Mouse (Mus musculus): ENCODE measurements around the gene Gm20662. TPM values are rescaled to one million over a fixed set of nuclear protein-coding genes. Genes with fewer than 3 reads are reported as not detected.

Gm20662 gene
- polyA plus RNA-seq, 1 experiment from 2014 or later: 1.5 TPM

- Histone ChIP-seq H3K4me1 (replicated peaks) (peaks cover 48% of the 10 kb centered on the region), H3K27ac (ENCODE audit: poor library complexity, severe bottlenecking) (peak overlapping the region; percentile 79), H3K4me3 (peak overlapping the region; percentile 88), H3K27me3 (replicated peaks) (no peaks in the 10 kb centered on the region), H3K9ac (peak overlapping the region; percentile 64), H3K4me2 (peak overlapping the region; percentile 93), H3K9me3 (replicated peaks) (no peaks in the 10 kb centered on the region), H3K36me3 (peaks cover 62% of the 10 kb centered on the region)
- 1% methylated on average over 19 of the region's 19 CpGs for WGBS
- peak; percentile 5; the same call in 1 of the 2 replicates for ATAC-seq (ENCODE audit: insufficient number of reproducible peaks, low FRiP score)
Measured at GRCm38 (mm10) chr9:108048566-108048955, 52.4 kb downstream of the Gm20662 start.

GRCm38 (mm10) chr9:108049016-108049455 is 52.9 kb downstream of the Gm20662 start, which contains the start of gene Gmppb:
TSS of gene Gmppb (plus strand) at chr9:108049242.
- Histone ChIP-seq H3K4me1 (replicated peaks) (peaks cover 52% of the 10 kb centered on the region), H3K36me3 (peaks cover 67% of the 10 kb centered on the region), H3K4me2 (peak within 1 kb of the TSS; percentile 93), H3K27me3 (replicated peaks) (no peaks in the 10 kb centered on the region), H3K4me3 (peak within 1 kb of the TSS; percentile 88), H3K9ac (peak within 1 kb of the TSS; percentile 84), H3K9me3 (replicated peaks) (no peaks in the 10 kb centered on the region), H3K27ac (ENCODE audit: poor library complexity, severe bottlenecking) (peak within 1 kb of the TSS; percentile 79)
- peak; percentile 93 for ATAC-seq (ENCODE audit: insufficient number of reproducible peaks, low FRiP score)
- WGBS: under 1% methylated on average over 34 of the region's 39 CpGs

- ATAC-seq (ENCODE audit: insufficient number of reproducible peaks, low FRiP score): no peak
Measured at GRCm38 (mm10) chr9:108049561-108050251, 53.6 kb downstream of the Gm20662 start.

GRCm38 (mm10) chr9:108051184-108051930 is 55.2 kb downstream of the Gm20662 start:
- Histone ChIP-seq H3K4me3 (no peak overlapping the region), H3K36me3 (peaks cover 72% of the 10 kb centered on the region), H3K27me3 (replicated peaks) (no peaks in the 10 kb centered on the region), H3K9ac (no peak overlapping the region), H3K4me1 (replicated peaks) (peaks cover 52% of the 10 kb centered on the region), H3K9me3 (replicated peaks) (no peaks in the 10 kb centered on the region), H3K27ac (ENCODE audit: poor library complexity, severe bottlenecking) (no peak overlapping the region), H3K4me2 (no peak overlapping the region)
- WGBS: 93% methylated on average over 15 of the region's 15 CpGs
- ATAC-seq (ENCODE audit: insufficient number of reproducible peaks, low FRiP score): no peak

More at GRCm38 (mm10) chr9:108049561-108050251, 53.6 kb downstream of the Gm20662 start:
- WGBS: 37% methylated on average over 15 of the region's 15 CpGs
- Histone ChIP-seq H3K4me2 (peak overlapping the region; percentile 93), H3K27ac (ENCODE audit: poor library complexity, severe bottlenecking) (0 out of 2 replicates have a peak overlapping the region, but pooled peaks have one; percentile 58), H3K27me3 (replicated peaks) (no peaks in the 10 kb centered on the region), H3K9me3 (replicated peaks) (no peaks in the 10 kb centered on the region), H3K4me3 (peak overlapping the region; percentile 88), H3K9ac (peak overlapping the region; percentile 84), H3K36me3 (peaks cover 71% of the 10 kb centered on the region), H3K4me1 (replicated peaks) (peaks cover 52% of the 10 kb centered on the region)

GRCm38 (mm10) chr9:108051931-108052220 is 55.7 kb downstream of the Gm20662 start:
- no peak for ATAC-seq (ENCODE audit: insufficient number of reproducible peaks, low FRiP score)
- Histone ChIP-seq H3K27ac (ENCODE audit: poor library complexity, severe bottlenecking) (no peak overlapping the region), H3K4me2 (no peak overlapping the region), H3K9ac (no peak overlapping the region), H3K4me3 (no peak overlapping the region), H3K27me3 (replicated peaks) (no peaks in the 10 kb centered on the region), H3K9me3 (replicated peaks) (no peaks in the 10 kb centered on the region), H3K36me3 (peaks cover 72% of the 10 kb centered on the region), H3K4me1 (replicated peaks) (peaks cover 48% of the 10 kb centered on the region)
- 82% methylated on average over 4 of the region's 4 CpGs for WGBS

GRCm38 (mm10) chr9:108052411-108052810 is 56.3 kb downstream of the Gm20662 start:
- 74% methylated on average over 7 of the region's 7 CpGs for WGBS
- peaks cover 43% of the 10 kb centered on the region for H3K4me1 ChIP-seq (replicated peaks)
- no peak overlapping the region for H3K4me3 ChIP-seq
- no peak overlapping the region for H3K4me2 ChIP-seq
- no peak overlapping the region for H3K27ac ChIP-seq (ENCODE audit: poor library complexity, severe bottlenecking)
- no peaks in the 10 kb centered on the region for H3K27me3 ChIP-seq (replicated peaks)
- H3K9me3 ChIP-seq (replicated peaks): no peaks in the 10 kb centered on the region
- ATAC-seq (ENCODE audit: insufficient number of reproducible peaks, low FRiP score): no peak
- 0 out of 2 replicates have a peak overlapping the region, but pooled peaks have one; percentile 22 for H3K9ac ChIP-seq
- peaks cover 72% of the 10 kb centered on the region for H3K36me3 ChIP-seq

- H3K4me3 ChIP-seq: peak within 1 kb of the TSS; percentile 24
- peak within 1 kb of the TSS; percentile 62 for H3K4me2 ChIP-seq
- H3K36me3 ChIP-seq: peaks cover 73% of the 10 kb centered on the region
- H3K27me3 ChIP-seq (replicated peaks): no peaks in the 10 kb centered on the region
- H3K9me3 ChIP-seq (replicated peaks): no peaks in the 10 kb centered on the region
- peak; percentile 34 for ATAC-seq (ENCODE audit: insufficient number of reproducible peaks, low FRiP score)
- H3K9ac ChIP-seq: peak within 1 kb of the TSS; percentile 61; the same call in 1 of the 2 replicates
- H3K27ac ChIP-seq (ENCODE audit: poor library complexity, severe bottlenecking): peak within 1 kb of the TSS; percentile 14; the same call in 1 of the 2 replicates
- 55% methylated on average over 20 of the region's 20 CpGs for WGBS
- H3K4me1 ChIP-seq (replicated peaks): peaks cover 36% of the 10 kb centered on the region
Measured at GRCm38 (mm10) chr9:108052885-108053664, 56.9 kb downstream of the Gm20662 start, which contains the start of gene Amigo3. TSS of gene Amigo3 (plus strand) at chr9:108053159.

- Histone ChIP-seq H3K27ac (ENCODE audit: poor library complexity, severe bottlenecking) (no peak overlapping the region), H3K36me3 (peaks cover 80% of the 10 kb centered on the region), H3K9ac (peak overlapping the region; percentile 61; the same call in 1 of the 2 replicates), H3K4me3 (no peak overlapping the region), H3K9me3 (replicated peaks) (no peaks in the 10 kb centered on the region), H3K4me2 (no peak overlapping the region), H3K4me1 (replicated peaks) (peaks cover 31% of the 10 kb centered on the region), H3K27me3 (replicated peaks) (no peaks in the 10 kb centered on the region)
- no peak for ATAC-seq (ENCODE audit: insufficient number of reproducible peaks, low FRiP score)
- 87% methylated on average over 15 of the region's 15 CpGs for WGBS
Measured at GRCm38 (mm10) chr9:108053665-108054225, 57.6 kb downstream of the Gm20662 start.

GRCm38 (mm10) chr9:108054331-108055040 is 58.3 kb downstream of the Gm20662 start:
- Histone ChIP-seq H3K9me3 (replicated peaks) (no peaks in the 10 kb centered on the region), H3K4me1 (replicated peaks) (peaks cover 30% of the 10 kb centered on the region), H3K27me3 (replicated peaks) (no peaks in the 10 kb centered on the region), H3K9ac (no peak overlapping the region), H3K4me2 (no peak overlapping the region), H3K27ac (ENCODE audit: poor library complexity, severe bottlenecking) (no peak overlapping the region), H3K4me3 (no peak overlapping the region), H3K36me3 (peaks cover 86% of the 10 kb centered on the region)
- 85% methylated on average over 22 of the region's 22 CpGs for WGBS
- no peak for ATAC-seq (ENCODE audit: insufficient number of reproducible peaks, low FRiP score)

- no peak overlapping the region for H3K27ac ChIP-seq (ENCODE audit: poor library complexity, severe bottlenecking)
- peaks cover 24% of the 10 kb centered on the region for H3K4me1 ChIP-seq (replicated peaks)
- H3K9ac ChIP-seq: 0 out of 2 replicates have a peak overlapping the region, but pooled peaks have one; percentile 23
- WGBS: 57% methylated on average over 1 of the region's 1 CpGs
- peaks cover 92% of the 10 kb centered on the region for H3K36me3 ChIP-seq
- no peaks in the 10 kb centered on the region for H3K27me3 ChIP-seq (replicated peaks)
- no peak overlapping the region for H3K4me2 ChIP-seq
- H3K9me3 ChIP-seq (replicated peaks): no peaks in the 10 kb centered on the region
- no peak for ATAC-seq (ENCODE audit: insufficient number of reproducible peaks, low FRiP score)
- H3K4me3 ChIP-seq: no peak overlapping the region
Measured at GRCm38 (mm10) chr9:108055061-108055460, 58.9 kb downstream of the Gm20662 start.

Measured in heart, embryonic 12.5 days (tissue).